Mouse (Mus musculus): Measurements from ENCODE around the gene Tax1bp1. TPM values are rescaled to one million over a fixed set of nuclear protein-coding genes. Genes with fewer than 3 reads are reported as not detected.

The Tax1bp1 gene
- polyA plus RNA-seq, 1 experiment from 2014 or later, result 88.2 TPM

- no peaks in the 10 kb centered on the region for H3K27me3 ChIP-seq (replicated peaks)
- peaks cover 37% of the 10 kb centered on the region for H3K4me1 ChIP-seq
- H3K4me3 ChIP-seq, result peak overlapping the region; percentile 99
- peak overlapping the region; percentile 96 for H3K9ac ChIP-seq
- H3K36me3 ChIP-seq, result no peaks in the 10 kb centered on the region
- H3K27ac ChIP-seq, result peak overlapping the region; percentile 97
- peak overlapping the region; percentile 76 for H3K4me2 ChIP-seq
- WGBS (ENCODE audit: insufficient replicate concordance), result under 1% methylated on average over 52 of the region's 52 CpGs
- ATAC-seq, result peak; percentile 84
- no peaks in the 10 kb centered on the region for H3K9me3 ChIP-seq (replicated peaks)
These were observed 474 bp downstream of the Tax1bp1 start for GRCm38 (mm10) chr6:52713897-52714509.

DNA sequence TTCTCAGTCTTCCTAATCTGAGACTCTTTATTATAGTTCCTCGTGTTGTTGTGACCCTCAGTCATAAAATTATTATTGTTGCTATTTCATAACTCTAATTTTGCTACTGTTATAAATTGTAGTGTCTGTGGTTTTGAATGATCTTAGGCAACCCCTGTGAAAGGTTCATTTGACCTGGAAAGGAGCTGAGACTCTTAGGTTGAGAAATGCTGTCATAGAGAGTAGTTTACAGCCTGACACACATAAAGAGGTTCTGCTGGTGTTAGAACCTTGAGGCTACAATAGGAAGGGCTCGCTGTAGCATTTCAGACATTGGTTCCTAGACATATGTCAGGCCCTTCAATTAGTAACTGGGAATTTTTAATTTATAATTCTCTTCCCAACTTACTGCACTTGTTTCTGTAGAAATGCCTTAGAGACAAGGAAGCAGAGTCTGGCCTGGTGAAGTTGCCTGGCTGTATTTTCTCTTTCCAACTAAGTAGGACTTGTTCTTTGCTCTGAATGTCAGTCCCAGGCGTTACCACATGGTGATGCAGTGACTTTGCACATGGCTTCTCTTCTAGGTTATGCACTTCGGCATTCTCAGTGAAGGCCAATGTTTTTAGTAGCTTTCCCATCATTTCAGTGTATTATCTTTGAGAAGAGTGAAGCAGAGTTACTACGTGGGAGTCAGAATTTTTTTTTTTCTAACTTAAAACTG, 4.1 kb downstream of the Tax1bp1 start:
- no peak for ATAC-seq
- peaks cover 4% of the 10 kb centered on the region; the same call in 1 of the 2 replicates for H3K36me3 ChIP-seq
- no peak overlapping the region for H3K27ac ChIP-seq
- peaks cover 19% of the 10 kb centered on the region for H3K4me1 ChIP-seq
- H3K27me3 ChIP-seq (replicated peaks), result no peaks in the 10 kb centered on the region
- no peak overlapping the region for H3K9ac ChIP-seq
- no peak overlapping the region for H3K4me2 ChIP-seq
- no peak overlapping the region for H3K4me3 ChIP-seq
- no peaks in the 10 kb centered on the region for H3K9me3 ChIP-seq (replicated peaks)
- WGBS (ENCODE audit: insufficient replicate concordance), result 68% methylated on average over 5 of the region's 5 CpGs

DNA sequence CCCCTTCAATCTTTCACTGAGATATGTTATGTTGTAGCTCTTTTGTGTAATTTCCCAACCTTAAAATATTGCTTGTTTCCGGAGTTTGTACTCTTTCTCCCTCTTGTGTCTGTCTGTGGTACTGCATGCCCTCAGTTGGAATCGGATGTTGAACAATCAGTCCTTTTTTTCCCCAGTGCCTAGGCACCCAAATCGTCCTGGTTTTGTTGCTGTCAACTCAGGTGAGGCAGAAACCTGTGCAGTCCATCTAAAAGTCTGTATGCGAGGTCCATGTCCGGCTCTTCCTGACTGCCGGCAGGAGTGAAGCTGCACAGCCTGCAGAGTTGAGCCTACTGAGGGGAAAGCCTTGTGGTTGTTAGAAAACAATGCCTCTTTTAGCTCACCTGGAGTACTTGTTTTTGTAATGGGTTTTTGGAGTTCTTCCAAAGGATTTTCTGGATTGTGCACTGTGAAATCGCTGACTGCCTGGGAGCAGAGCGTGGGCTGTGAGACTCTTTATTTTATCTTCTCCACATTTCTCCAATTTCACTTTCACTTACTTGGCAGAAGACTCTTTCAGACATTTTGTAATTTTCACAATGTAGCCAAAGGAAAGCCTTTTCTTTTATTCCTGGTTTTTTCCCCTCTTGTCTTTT, 11.4 kb downstream of the Tax1bp1 start:
- Histone ChIP-seq H3K27me3 (replicated peaks) (no peaks in the 10 kb centered on the region), H3K4me2 (no peak overlapping the region)
- 64% methylated on average over 8 of the region's 8 CpGs for WGBS (ENCODE audit: insufficient replicate concordance)

DNA sequence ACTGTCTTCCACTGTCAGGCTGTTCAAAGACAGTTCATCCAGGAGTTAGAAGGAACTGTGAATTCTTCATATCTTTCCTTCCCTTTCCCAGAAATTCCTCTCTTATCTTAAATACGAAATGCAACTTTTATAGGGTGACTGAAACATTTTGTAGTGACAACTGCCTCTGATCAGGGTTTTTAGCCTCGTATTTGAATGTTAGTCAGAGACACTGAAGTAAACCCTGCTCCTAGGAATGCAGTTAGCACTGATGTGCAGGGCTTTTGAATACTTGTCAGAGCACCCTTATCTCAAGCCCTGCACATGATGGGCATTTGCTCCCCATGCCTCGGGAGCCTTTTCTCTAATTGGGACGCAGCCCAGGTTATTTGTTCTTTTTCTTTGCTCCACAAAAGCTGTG, 16.8 kb downstream of the Tax1bp1 start:
- WGBS (ENCODE audit: insufficient replicate concordance), result 60% methylated on average over 4 of the region's 4 CpGs
- Histone ChIP-seq H3K4me1 (peaks cover 6% of the 10 kb centered on the region; the same call in 1 of the 2 replicates), H3K27me3 (replicated peaks) (no peaks in the 10 kb centered on the region), H3K4me3 (no peak overlapping the region), H3K4me2 (no peak overlapping the region), H3K36me3 (peaks cover 62% of the 10 kb centered on the region), H3K9me3 (replicated peaks) (no peaks in the 10 kb centered on the region), H3K9ac (no peak overlapping the region), H3K27ac (no peak overlapping the region)
- no peak for ATAC-seq

More for the DNA sequence above, 11.4 kb downstream of the Tax1bp1 start:
- Histone ChIP-seq H3K27ac (no peak overlapping the region), H3K9me3 (replicated peaks) (no peaks in the 10 kb centered on the region), H3K4me1 (0 out of 2 replicates have a peak, but pooled peaks cover 7% of the 10 kb centered on the region), H3K36me3 (peaks cover 51% of the 10 kb centered on the region), H3K4me3 (no peak overlapping the region), H3K9ac (no peak overlapping the region)
- no peak for ATAC-seq

- Histone ChIP-seq H3K27me3 (replicated peaks) (no peaks in the 10 kb centered on the region), H3K4me2 (no peak overlapping the region), H3K9me3 (replicated peaks) (no peaks in the 10 kb centered on the region), H3K27ac (no peak overlapping the region), H3K4me1 (peaks cover 5% of the 10 kb centered on the region; the same call in 1 of the 2 replicates), H3K36me3 (peaks cover 63% of the 10 kb centered on the region), H3K9ac (no peak overlapping the region), H3K4me3 (no peak overlapping the region)
- ATAC-seq, result peak; percentile 52; the same call in 1 of the 2 replicates
- 58% methylated on average over 2 of the region's 2 CpGs for WGBS (ENCODE audit: insufficient replicate concordance)
These were observed 21.1 kb downstream of the Tax1bp1 start for GRCm38 (mm10) chr6:52734630-52735029.

- no peaks in the 10 kb centered on the region for H3K27me3 ChIP-seq (replicated peaks)
- no peak overlapping the region for H3K4me3 ChIP-seq
- peak overlapping the region; percentile 18; the same call in 1 of the 2 replicates for H3K4me2 ChIP-seq
- WGBS (ENCODE audit: insufficient replicate concordance), result 67% methylated on average over 5 of the region's 5 CpGs
- H3K27ac ChIP-seq, result 0 out of 2 replicates have a peak overlapping the region, but pooled peaks have one; percentile 25
- H3K4me1 ChIP-seq, result peaks cover 7% of the 10 kb centered on the region; the same call in 1 of the 2 replicates
- peaks cover 53% of the 10 kb centered on the region for H3K36me3 ChIP-seq
- H3K9ac ChIP-seq, result no peak overlapping the region
- H3K9me3 ChIP-seq (replicated peaks), result no peaks in the 10 kb centered on the region
- ATAC-seq, result peak; percentile 76
These were observed 39.3 kb downstream of the Tax1bp1 start for GRCm38 (mm10) chr6:52752832-52753231.

- Histone ChIP-seq H3K36me3 (peaks cover 87% of the 10 kb centered on the region), H3K27ac (no peak overlapping the region), H3K27me3 (replicated peaks) (no peaks in the 10 kb centered on the region), H3K4me3 (no peak overlapping the region), H3K9me3 (replicated peaks) (no peaks in the 10 kb centered on the region), H3K4me1 (no peaks in the 10 kb centered on the region), H3K9ac (no peak overlapping the region), H3K4me2 (no peak overlapping the region)
- WGBS (ENCODE audit: insufficient replicate concordance), result 71% methylated on average over 7 of the region's 7 CpGs
- no peak for ATAC-seq
These were observed 51.7 kb downstream of the Tax1bp1 start for GRCm38 (mm10) chr6:52765206-52765605.

DNA sequence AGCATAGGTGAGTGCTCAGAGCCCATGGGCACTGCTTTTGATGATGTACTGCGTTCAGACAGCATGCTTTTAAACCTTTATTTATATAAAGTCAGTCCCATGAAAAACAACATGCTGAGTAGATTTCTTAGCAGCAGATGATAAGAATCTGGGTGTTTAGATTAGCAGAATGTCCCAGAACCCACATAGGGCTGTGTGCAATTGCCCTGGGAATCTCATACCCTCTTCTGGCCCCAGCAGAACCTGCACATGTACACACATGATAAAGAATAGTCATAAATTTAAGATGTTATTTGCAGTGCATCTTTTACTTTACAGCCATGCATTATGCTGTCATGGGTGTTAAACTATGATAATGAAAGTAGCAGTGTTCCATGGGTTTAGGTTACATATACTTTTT, 57.3 kb downstream of the Tax1bp1 start:
- WGBS (ENCODE audit: insufficient replicate concordance), result 77% methylated on average over 1 of the region's 1 CpGs
- Histone ChIP-seq H3K9ac (no peak overlapping the region), H3K4me2 (no peak overlapping the region), H3K36me3 (peaks cover 45% of the 10 kb centered on the region), H3K4me3 (no peak overlapping the region), H3K27me3 (replicated peaks) (no peaks in the 10 kb centered on the region), H3K4me1 (peaks cover 10% of the 10 kb centered on the region), H3K9me3 (replicated peaks) (no peaks in the 10 kb centered on the region), H3K27ac (no peak overlapping the region)
- peak; percentile 55 for ATAC-seq

DNA sequence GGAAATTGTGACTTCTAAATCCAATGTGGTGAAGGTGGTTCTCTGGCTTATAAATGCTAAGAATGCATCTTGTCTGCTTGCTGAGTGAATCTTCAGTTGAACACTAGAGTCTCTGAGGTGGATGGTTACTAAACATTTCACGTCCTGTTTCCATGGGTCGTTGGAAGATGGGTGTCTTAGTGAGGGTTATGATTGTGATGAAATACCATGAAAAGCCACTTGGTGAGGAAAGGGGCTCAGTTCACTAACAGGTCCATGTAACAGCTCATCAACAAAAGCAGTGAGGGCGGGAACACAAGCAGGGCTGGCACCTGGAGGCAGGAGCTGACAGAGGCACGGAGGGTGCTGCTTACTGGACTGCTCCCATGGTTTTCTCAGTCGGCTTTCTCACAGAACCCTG, 59.6 kb downstream of the Tax1bp1 start:
- 64% methylated on average over 5 of the region's 5 CpGs for WGBS (ENCODE audit: insufficient replicate concordance)
- no peak for ATAC-seq

DNA sequence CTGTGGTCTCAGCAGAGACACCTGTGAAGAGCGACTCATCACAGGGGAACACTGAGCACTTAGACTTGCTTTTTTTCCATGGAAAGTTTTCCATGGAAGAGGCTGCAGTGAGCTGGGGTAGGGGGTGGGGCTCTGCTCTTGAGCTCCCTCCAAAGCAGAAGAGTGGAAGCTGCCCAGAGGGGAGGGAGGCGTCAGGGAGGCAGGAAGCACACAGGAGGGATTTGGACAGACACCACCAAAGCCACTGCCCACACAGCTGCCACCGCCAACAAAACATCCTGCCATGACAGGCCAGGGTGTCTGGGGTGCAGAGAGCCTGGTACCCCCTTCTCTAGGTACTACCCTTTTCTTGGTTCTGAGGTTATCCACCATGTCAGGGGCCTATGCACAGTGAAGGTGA, 61.8 kb downstream of the Tax1bp1 start:
- Histone ChIP-seq H3K36me3 (peaks cover 5% of the 10 kb centered on the region), H3K27ac (no peak overlapping the region), H3K4me2 (no peak overlapping the region), H3K4me1 (peaks cover 14% of the 10 kb centered on the region), H3K9me3 (replicated peaks) (no peaks in the 10 kb centered on the region), H3K27me3 (replicated peaks) (no peaks in the 10 kb centered on the region), H3K9ac (no peak overlapping the region), H3K4me3 (no peak overlapping the region)
- no peak for ATAC-seq
- WGBS (ENCODE audit: insufficient replicate concordance), result 64% methylated on average over 3 of the region's 3 CpGs

More for the DNA sequence above, 59.6 kb downstream of the Tax1bp1 start:
- H3K4me2 ChIP-seq, result no peak overlapping the region
- no peaks in the 10 kb centered on the region for H3K27me3 ChIP-seq (replicated peaks)
- H3K27ac ChIP-seq, result no peak overlapping the region
- no peaks in the 10 kb centered on the region for H3K9me3 ChIP-seq (replicated peaks)
- H3K4me3 ChIP-seq, result no peak overlapping the region
- peaks cover 24% of the 10 kb centered on the region for H3K36me3 ChIP-seq
- H3K9ac ChIP-seq, result no peak overlapping the region
- peaks cover 15% of the 10 kb centered on the region for H3K4me1 ChIP-seq

DNA sequence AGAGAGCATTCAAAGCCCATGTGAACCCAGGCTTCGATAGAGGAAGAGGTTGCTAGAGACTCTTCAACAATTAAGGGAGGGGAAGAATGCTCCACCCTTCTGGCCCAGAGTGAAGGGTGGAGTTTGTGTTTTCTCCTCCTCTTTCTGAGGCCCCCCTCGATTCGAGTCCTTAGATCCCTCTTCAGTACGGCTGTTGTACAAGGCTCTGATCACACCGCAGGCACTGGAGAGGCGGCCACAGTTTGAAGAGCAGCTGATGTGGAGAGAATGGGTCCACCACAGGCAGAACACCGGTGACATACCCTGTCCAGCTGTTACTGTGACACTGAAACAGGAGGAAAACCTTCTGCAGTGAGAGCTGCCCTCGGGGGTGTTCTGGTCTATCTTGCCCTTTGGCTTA, 62.4 kb downstream of the Tax1bp1 start:
- Histone ChIP-seq H3K9me3 (replicated peaks) (no peaks in the 10 kb centered on the region), H3K9ac (no peak overlapping the region), H3K27me3 (replicated peaks) (no peaks in the 10 kb centered on the region), H3K36me3 (no peaks in the 10 kb centered on the region), H3K27ac (no peak overlapping the region), H3K4me1 (peaks cover 8% of the 10 kb centered on the region; the same call in 1 of the 2 replicates), H3K4me2 (no peak overlapping the region), H3K4me3 (no peak overlapping the region)
- WGBS (ENCODE audit: insufficient replicate concordance), result 62% methylated on average over 8 of the region's 8 CpGs
- ATAC-seq, result no peak

DNA sequence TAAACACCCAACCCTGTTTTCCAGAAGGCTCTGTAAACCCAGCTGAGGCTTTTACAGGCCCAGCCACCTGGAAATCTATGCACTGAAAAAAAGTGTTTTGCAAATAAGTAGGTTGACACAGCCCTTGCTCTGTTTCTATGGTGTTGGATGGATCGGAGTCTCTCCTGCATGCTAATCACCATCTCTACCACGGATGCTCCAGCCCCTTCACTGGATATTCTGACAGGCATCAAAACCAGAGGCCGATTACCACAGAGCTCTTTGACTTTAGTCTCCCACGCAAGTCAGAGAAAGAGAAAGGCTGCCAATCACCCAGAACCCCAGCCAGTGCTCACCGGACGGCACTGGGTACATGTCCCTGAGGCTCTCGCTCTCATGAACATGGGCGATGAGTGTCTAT, 63.5 kb downstream of the Tax1bp1 start:
- WGBS (ENCODE audit: insufficient replicate concordance), result 78% methylated on average over 8 of the region's 8 CpGs
- Histone ChIP-seq H3K9me3 (replicated peaks) (no peaks in the 10 kb centered on the region), H3K27me3 (replicated peaks) (no peaks in the 10 kb centered on the region), H3K4me3 (no peak overlapping the region), H3K9ac (no peak overlapping the region), H3K4me1 (0 out of 2 replicates have a peak, but pooled peaks cover 8% of the 10 kb centered on the region), H3K4me2 (no peak overlapping the region), H3K36me3 (no peaks in the 10 kb centered on the region), H3K27ac (no peak overlapping the region)
- no peak for ATAC-seq

Measured in liver, embryonic 12.5 days (tissue).